Mouse (Mus musculus): ENCODE measurements around the gene Capns1. TPM values are rescaled to one million over a fixed set of nuclear protein-coding genes. Genes with fewer than 3 reads are reported as not detected.

Capns1 gene
- polyA plus RNA-seq, 1 experiment from 2014 or later = 83.1 TPM

DNA sequence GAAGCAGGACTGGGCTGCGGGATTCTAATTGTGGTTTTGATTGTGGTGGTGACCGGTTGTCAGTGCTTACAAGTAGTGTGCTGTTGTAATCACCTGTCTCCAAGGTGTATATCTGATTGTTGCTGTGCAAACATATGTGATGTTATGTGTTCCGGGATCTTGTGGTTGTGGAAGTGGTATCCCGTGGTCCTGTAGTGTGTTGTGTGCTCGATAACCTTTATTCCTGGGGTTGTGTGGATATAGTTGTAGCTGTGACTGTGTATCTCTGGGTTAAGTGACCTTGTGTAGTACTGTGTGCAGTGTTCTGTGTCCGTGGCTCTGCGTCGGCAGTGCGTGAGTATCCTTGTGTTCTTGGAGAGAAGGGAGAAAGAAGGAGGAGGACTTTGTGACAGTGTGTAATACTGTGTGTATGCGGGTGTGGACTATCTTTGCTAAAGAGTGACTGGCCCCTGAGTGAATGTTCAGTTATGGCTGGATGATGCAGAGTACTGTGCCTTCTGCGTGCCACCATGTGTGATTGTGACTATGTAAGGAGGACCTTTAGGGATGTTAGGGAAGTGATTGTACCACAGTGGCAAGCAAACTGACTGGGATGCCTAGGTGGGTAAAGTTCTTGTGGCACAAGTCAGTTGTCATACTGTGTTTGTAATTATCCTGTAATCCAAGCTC lies 28.2 kb downstream of the Capns1 start:
- Histone ChIP-seq H3K4me1 (ENCODE audit: control insufficient read depth, insufficient read depth, low read length) (peaks cover 6% of the 10 kb centered on the region), H3K36me3 (ENCODE audit: control insufficient read depth, insufficient read depth, low read length) (peaks cover 17% of the 10 kb centered on the region; the same call in 1 of the 2 replicates), H3K27ac (ENCODE audit: low read depth, low read length) (peak overlapping the region; percentile 94), H3K27me3 (ENCODE audit: control insufficient read depth, insufficient read depth, low read length) (no peaks in the 10 kb centered on the region), H3K4me2 (replicated peaks; ENCODE audit: low read depth, low read length) (peak overlapping the region; percentile 68), H3K4me3 (ENCODE audit: low read length) (peak overlapping the region; percentile 77), H3K9ac (ENCODE audit: low read depth, low read length) (peak overlapping the region; percentile 93), H3K9me3 (ENCODE audit: control insufficient read depth, low read length) (peaks cover 22% of the 10 kb centered on the region)
- peak; percentile 10 for ATAC-seq (ENCODE audit: low FRiP score, low TSS enrichment)
- WGBS = 15% methylated on average over 11 of the region's 11 CpGs

DNA sequence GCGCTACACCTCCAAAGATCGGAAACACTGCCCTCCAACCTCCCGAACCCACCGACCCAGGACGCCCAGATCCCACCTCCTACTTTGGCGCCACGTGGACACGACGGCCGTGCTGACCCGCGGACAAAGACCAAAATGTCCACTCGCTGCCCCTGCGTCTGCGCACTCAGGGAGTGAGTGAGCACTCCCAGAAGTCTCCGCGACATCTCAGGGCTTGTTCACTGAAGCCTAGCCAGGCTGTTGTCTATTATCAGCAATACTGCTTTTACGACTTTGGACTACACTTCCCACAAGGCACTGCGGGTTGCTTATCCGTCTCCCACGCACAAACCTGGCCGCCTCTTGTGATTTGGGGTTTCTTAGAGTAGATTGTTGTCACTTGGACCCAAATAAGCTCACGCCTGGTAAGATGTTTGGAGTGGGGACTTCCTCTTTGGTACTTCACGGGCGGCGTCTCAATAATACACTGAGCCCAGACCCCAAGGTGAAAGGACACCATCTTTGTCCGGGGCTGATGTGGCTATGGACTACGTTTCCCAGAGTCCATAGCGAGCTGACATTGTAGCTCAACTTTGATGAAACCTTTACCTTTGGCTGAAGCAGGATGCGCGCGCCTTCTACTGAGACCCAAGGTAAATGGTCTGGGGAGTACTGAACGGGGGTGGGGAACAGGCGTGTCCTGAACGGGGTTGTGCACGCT lies 28.9 kb downstream of the Capns1 start, which contains the start of gene Zfp146:
TSS of gene Zfp146 (minus strand) at position 168 of the 700 bp plus-strand sequence.
- peak within 1 kb of the TSS; percentile 68 for H3K4me2 ChIP-seq (replicated peaks; ENCODE audit: low read depth, low read length)
- no peaks in the 10 kb centered on the region for H3K27me3 ChIP-seq (ENCODE audit: control insufficient read depth, insufficient read depth, low read length)
- peaks cover 23% of the 10 kb centered on the region; the same call in 1 of the 2 replicates for H3K36me3 ChIP-seq (ENCODE audit: control insufficient read depth, insufficient read depth, low read length)
- H3K9ac ChIP-seq (ENCODE audit: low read depth, low read length) = peak within 1 kb of the TSS; percentile 93
- ATAC-seq (ENCODE audit: low FRiP score, low TSS enrichment) = peak; percentile 97
- H3K4me1 ChIP-seq (ENCODE audit: control insufficient read depth, insufficient read depth, low read length) = peaks cover 6% of the 10 kb centered on the region
- H3K9me3 ChIP-seq (ENCODE audit: control insufficient read depth, low read length) = peaks cover 29% of the 10 kb centered on the region
- H3K27ac ChIP-seq (ENCODE audit: low read depth, low read length) = peak within 1 kb of the TSS; percentile 94
- H3K4me3 ChIP-seq (ENCODE audit: low read length) = peak within 1 kb of the TSS; percentile 77
- WGBS = under 1% methylated on average over 36 of the region's 36 CpGs

DNA sequence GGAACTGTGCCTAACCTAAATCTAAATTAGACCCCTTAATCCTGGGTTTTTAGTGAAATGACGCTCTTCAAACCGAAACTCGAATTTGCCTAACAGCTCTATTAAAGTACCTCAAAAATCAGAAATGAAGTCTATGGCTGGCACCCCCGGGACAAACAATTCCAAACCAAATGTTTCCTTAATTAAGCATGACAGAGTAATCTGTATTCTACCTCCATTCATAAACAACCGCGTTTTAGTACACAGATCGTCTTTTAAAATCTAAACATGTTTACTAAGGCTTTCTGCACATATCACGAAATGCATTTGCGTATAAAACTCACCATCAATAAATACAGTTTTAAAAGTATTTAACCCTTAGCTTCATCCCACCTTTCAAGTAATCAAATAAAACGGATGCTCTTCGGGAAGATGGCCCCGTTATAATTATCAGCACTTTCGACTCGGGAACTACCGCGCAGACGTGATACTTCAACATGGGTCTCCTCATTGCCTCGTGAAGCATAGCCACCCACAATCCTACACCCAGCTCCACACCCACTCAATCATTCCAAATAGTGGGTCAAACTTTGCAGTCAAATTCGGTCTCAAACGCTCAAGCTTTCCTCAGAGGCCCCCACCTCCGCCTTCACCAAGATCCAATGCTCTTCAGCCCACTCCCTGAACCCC lies 29.6 kb downstream of the Capns1 start:
- no peaks in the 10 kb centered on the region for H3K27me3 ChIP-seq (ENCODE audit: control insufficient read depth, insufficient read depth, low read length)
- peak overlapping the region; percentile 77 for H3K4me3 ChIP-seq (ENCODE audit: low read length)
- H3K4me2 ChIP-seq (replicated peaks; ENCODE audit: low read depth, low read length) = peak overlapping the region; percentile 68
- WGBS = 2% methylated on average over 21 of the region's 21 CpGs
- ATAC-seq (ENCODE audit: low FRiP score, low TSS enrichment) = peak; percentile 38; the same call in 1 of the 2 replicates
- H3K9me3 ChIP-seq (ENCODE audit: control insufficient read depth, low read length) = peaks cover 35% of the 10 kb centered on the region
- peak overlapping the region; percentile 93 for H3K9ac ChIP-seq (ENCODE audit: low read depth, low read length)
- H3K36me3 ChIP-seq (ENCODE audit: control insufficient read depth, insufficient read depth, low read length) = peaks cover 27% of the 10 kb centered on the region; the same call in 1 of the 2 replicates
- H3K4me1 ChIP-seq (ENCODE audit: control insufficient read depth, insufficient read depth, low read length) = peaks cover 6% of the 10 kb centered on the region
- peak overlapping the region; percentile 94 for H3K27ac ChIP-seq (ENCODE audit: low read depth, low read length)

DNA sequence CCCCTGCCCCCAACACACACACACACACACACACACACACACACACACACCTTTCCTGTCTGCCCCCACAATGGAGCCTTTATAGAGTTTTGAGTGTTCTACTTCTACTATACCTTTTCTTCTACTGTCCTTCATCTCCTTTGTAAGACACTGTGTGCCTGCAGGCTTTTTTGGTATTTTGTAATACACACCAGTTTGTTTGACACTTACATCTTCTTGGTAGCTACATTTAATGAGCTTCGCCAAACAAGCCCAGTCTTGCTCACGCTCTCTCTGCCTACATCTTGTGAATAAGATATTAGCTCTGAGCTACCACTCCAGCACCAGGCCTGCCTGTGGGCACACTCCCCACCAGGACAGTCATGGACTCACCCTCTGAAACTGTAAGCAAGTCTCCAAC lies 33.9 kb downstream of the Capns1 start:
- no peaks in the 10 kb centered on the region for H3K27me3 ChIP-seq (ENCODE audit: control insufficient read depth, insufficient read depth, low read length)
- no peaks in the 10 kb centered on the region for H3K4me1 ChIP-seq (ENCODE audit: control insufficient read depth, insufficient read depth, low read length)
- peaks cover 63% of the 10 kb centered on the region for H3K36me3 ChIP-seq (ENCODE audit: control insufficient read depth, insufficient read depth, low read length)
- no peak overlapping the region for H3K4me3 ChIP-seq (ENCODE audit: low read length)
- no peak for ATAC-seq (ENCODE audit: low FRiP score, low TSS enrichment)
- H3K9ac ChIP-seq (ENCODE audit: low read depth, low read length) = no peak overlapping the region
- H3K27ac ChIP-seq (ENCODE audit: low read depth, low read length) = no peak overlapping the region
- no peak overlapping the region for H3K4me2 ChIP-seq (replicated peaks; ENCODE audit: low read depth, low read length)
- peaks cover 75% of the 10 kb centered on the region for H3K9me3 ChIP-seq (ENCODE audit: control insufficient read depth, low read length)
- WGBS = 97% methylated on average over 2 of the region's 2 CpGs

DNA sequence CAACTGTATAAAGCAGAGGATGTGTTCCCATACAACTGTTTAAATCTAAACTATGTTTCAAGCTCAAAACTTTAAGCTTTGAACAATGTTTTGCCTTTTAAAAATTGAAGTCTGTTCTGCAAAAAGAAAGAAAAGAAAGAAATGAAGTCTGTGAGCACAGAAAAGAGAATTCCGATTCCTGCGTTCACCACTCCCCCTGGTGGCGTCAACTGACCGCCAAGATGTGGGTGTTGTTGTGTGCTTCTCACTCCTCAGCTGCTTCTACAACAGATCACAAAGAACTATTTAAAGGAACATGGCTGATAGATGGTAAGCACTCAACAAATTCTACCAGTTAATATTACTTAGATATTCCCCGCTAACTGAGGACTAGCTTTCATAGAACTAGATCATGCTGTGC lies 35.5 kb downstream of the Capns1 start:
- Histone ChIP-seq H3K4me3 (ENCODE audit: low read length) (no peak overlapping the region), H3K4me2 (replicated peaks; ENCODE audit: low read depth, low read length) (no peak overlapping the region), H3K36me3 (ENCODE audit: control insufficient read depth, insufficient read depth, low read length) (peaks cover 79% of the 10 kb centered on the region), H3K9me3 (ENCODE audit: control insufficient read depth, low read length) (peaks cover 89% of the 10 kb centered on the region), H3K9ac (ENCODE audit: low read depth, low read length) (no peak overlapping the region), H3K4me1 (ENCODE audit: control insufficient read depth, insufficient read depth, low read length) (no peaks in the 10 kb centered on the region), H3K27ac (ENCODE audit: low read depth, low read length) (no peak overlapping the region), H3K27me3 (ENCODE audit: control insufficient read depth, insufficient read depth, low read length) (no peaks in the 10 kb centered on the region)
- WGBS = 98% methylated on average over 5 of the region's 5 CpGs
- no peak for ATAC-seq (ENCODE audit: low FRiP score, low TSS enrichment)

DNA sequence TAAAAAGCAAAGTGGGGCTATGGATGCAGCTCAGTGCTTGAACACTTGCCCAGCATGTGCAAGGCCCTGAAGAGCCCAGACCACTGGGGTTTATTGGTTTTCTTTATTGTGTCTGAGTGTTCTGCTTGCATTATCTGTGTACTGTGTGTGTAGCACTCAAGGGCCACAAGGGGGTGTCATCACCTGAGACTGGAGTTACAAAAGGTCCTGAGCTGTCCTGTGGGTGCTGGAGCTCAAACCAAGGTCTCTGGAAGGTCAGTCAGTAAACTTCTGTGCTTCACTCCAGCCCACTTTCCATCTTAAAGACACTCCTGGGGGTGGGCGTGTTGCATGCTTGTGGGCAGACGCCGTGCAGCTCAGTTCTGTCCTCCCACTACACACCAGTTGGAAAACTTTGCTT lies 43.1 kb downstream of the Capns1 start:
- Histone ChIP-seq H3K4me2 (replicated peaks; ENCODE audit: low read depth, low read length) (no peak overlapping the region), H3K4me1 (ENCODE audit: control insufficient read depth, insufficient read depth, low read length) (no peaks in the 10 kb centered on the region), H3K27me3 (ENCODE audit: control insufficient read depth, insufficient read depth, low read length) (no peaks in the 10 kb centered on the region), H3K27ac (ENCODE audit: low read depth, low read length) (no peak overlapping the region), H3K9me3 (ENCODE audit: control insufficient read depth, low read length) (peaks cover 84% of the 10 kb centered on the region), H3K4me3 (ENCODE audit: low read length) (no peak overlapping the region), H3K36me3 (ENCODE audit: control insufficient read depth, insufficient read depth, low read length) (peaks cover 43% of the 10 kb centered on the region), H3K9ac (ENCODE audit: low read depth, low read length) (no peak overlapping the region)
- no peak for ATAC-seq (ENCODE audit: low FRiP score, low TSS enrichment)
- WGBS = 96% methylated on average over 3 of the region's 3 CpGs

DNA sequence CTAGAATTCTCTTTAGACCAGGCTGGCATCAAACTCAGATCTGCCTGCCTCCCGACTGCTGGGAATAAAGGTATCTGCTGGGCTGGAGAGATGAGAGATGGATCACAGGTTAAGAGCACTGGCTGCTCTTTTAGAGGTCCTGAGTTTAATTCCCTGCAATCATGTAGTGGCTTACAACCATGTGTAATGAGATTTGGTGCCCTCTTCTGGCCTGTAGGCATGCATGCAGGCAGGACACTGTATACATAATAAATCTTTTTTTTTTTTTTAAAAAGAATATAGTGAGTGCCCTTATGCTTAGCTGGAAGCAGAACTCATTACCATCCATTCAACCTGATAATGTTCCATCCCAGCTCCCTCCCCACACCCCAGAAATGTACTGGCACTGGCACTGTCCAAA lies 44.6 kb downstream of the Capns1 start:
- Histone ChIP-seq H3K4me1 (ENCODE audit: control insufficient read depth, insufficient read depth, low read length) (no peaks in the 10 kb centered on the region), H3K9ac (ENCODE audit: low read depth, low read length) (no peak overlapping the region), H3K9me3 (ENCODE audit: control insufficient read depth, low read length) (peaks cover 86% of the 10 kb centered on the region), H3K36me3 (ENCODE audit: control insufficient read depth, insufficient read depth, low read length) (peaks cover 33% of the 10 kb centered on the region), H3K4me3 (ENCODE audit: low read length) (no peak overlapping the region), H3K27ac (ENCODE audit: low read depth, low read length) (no peak overlapping the region), H3K27me3 (ENCODE audit: control insufficient read depth, insufficient read depth, low read length) (no peaks in the 10 kb centered on the region), H3K4me2 (replicated peaks; ENCODE audit: low read depth, low read length) (no peak overlapping the region)
- WGBS = 92% methylated on average over 1 of the region's 1 CpGs
- no peak for ATAC-seq (ENCODE audit: low FRiP score, low TSS enrichment)

DNA sequence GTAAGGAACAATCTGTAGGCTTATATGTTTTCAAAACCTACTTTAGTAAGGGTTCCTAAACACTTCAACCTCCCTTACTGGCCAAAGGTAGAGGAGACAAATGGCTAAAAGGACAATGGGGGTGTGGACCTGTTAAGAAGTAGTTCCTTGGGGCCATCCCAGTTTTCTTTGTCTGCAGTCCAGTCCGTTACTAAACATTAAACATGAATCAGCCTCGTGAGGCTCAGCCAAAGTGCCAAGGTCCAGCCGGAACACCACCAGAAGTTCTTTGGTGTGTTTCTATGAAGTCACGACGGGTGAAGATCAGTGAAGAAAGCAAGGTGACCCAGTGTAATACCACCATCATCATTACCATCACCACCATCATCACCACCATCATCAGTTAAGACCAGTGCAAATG lies 51.6 kb downstream of the Capns1 start:
- Histone ChIP-seq H3K4me3 (ENCODE audit: low read length) (no peak overlapping the region), H3K27ac (ENCODE audit: low read depth, low read length) (no peak overlapping the region), H3K4me1 (ENCODE audit: control insufficient read depth, insufficient read depth, low read length) (no peaks in the 10 kb centered on the region), H3K9ac (ENCODE audit: low read depth, low read length) (no peak overlapping the region), H3K27me3 (ENCODE audit: control insufficient read depth, insufficient read depth, low read length) (no peaks in the 10 kb centered on the region), H3K36me3 (ENCODE audit: control insufficient read depth, insufficient read depth, low read length) (peaks cover 2% of the 10 kb centered on the region; the same call in 1 of the 2 replicates), H3K9me3 (ENCODE audit: control insufficient read depth, low read length) (peaks cover 40% of the 10 kb centered on the region), H3K4me2 (replicated peaks; ENCODE audit: low read depth, low read length) (no peak overlapping the region)
- no peak for ATAC-seq (ENCODE audit: low FRiP score, low TSS enrichment)
- WGBS = 95% methylated on average over 5 of the region's 5 CpGs

Measured in kidney, embryonic 14.5 days (tissue).